Mouse (Mus musculus) testis, adult 2 months (tissue): Measurements from ENCODE around the gene Ptgds. TPM values are rescaled to one million over a fixed set of nuclear protein-coding genes. Genes with fewer than 3 reads are reported as not detected.

ENCODE experiments used
- H3K27ac ChIP-seq: fragments of 200-500 bp; 2 replicates; pipeline ENCODE4 v1.5.1; 2012; ENCODE audit warnings: low read depth, low read length; ENCODE audit not compliant: control insufficient read depth, insufficient read depth
- H3K27me3 ChIP-seq: fragments of 200-500 bp; 2 replicates; pipeline ENCODE4 v1.6.1; 2012; ENCODE audit warnings: mild to moderate bottlenecking, low read length, moderate library complexity; ENCODE audit not compliant: control insufficient read depth, insufficient read depth
- H3K36me3 ChIP-seq: fragments of 200-500 bp; 2 replicates; pipeline ENCODE4 v1.6.1; 2012; ENCODE audit warnings: mild to moderate bottlenecking, low read length; ENCODE audit not compliant: control insufficient read depth, insufficient read depth
- H3K4me1 ChIP-seq: fragments of 200-500 bp; 2 replicates; pipeline ENCODE4 v1.6.1; 2012; ENCODE audit warnings: low read length; ENCODE audit not compliant: control insufficient read depth, insufficient read depth
- H3K4me3 ChIP-seq: fragments of 200-500 bp; 2 replicates; pipeline ENCODE4 v1.5.1; 2012; ENCODE audit warnings: low read depth, mild to moderate bottlenecking, low read length, moderate library complexity, mixed read lengths; ENCODE audit not compliant: control insufficient read depth
- CTCF ChIP-seq: fragments of 200-500 bp; IDR thresholded peaks from 2 replicates; pipeline ENCODE4 v1.5.1; 2012; ENCODE audit warnings: low read depth, mild to moderate bottlenecking, inconsistent platforms, low read length, moderate library complexity; ENCODE audit not compliant: control insufficient read depth, insufficient read depth, insufficient replicate concordance
- POLR2A ChIP-seq: fragments of 200-500 bp; IDR thresholded peaks from 2 replicates; pipeline ENCODE4 v1.6.1; 2012; ENCODE audit warnings: low read depth, mild to moderate bottlenecking, inconsistent platforms, low read length, moderate library complexity; ENCODE audit not compliant: control insufficient read depth
- polyA plus RNA-seq: library from polyadenylated mRNA; depleted of rRNA; stranded (reverse); fragments of >200 nt; gene quantifications from 2 replicates; pipeline ENCODE4 v1.2.3, GENCODE M21; 2012

Ptgds gene
- polyA plus RNA-seq, 1 experiment: 311 TPM

GRCm38 (mm10) chr2:25457022-25457896, 12.6 kb downstream of the Ptgds start:
- Histone ChIP-seq H3K36me3 (no peaks in the 10 kb centered on the region), H3K27ac (no peak overlapping the region), H3K4me3 (no peak overlapping the region), H3K4me1 (peaks cover 14% of the 10 kb centered on the region), H3K27me3 (no peaks in the 10 kb centered on the region)
- no peak for TF ChIP-seq CTCF
- TF ChIP-seq POLR2A: no peak

- TF ChIP-seq POLR2A (no peak), CTCF (no peak)
- H3K4me1 ChIP-seq: peaks cover 9% of the 10 kb centered on the region
- no peaks in the 10 kb centered on the region for H3K36me3 ChIP-seq
- H3K27me3 ChIP-seq: no peaks in the 10 kb centered on the region
- no peak within 1 kb of the TSS for H3K27ac ChIP-seq
- H3K4me3 ChIP-seq: no peak within 1 kb of the TSS
Measured at GRCm38 (mm10) chr2:25456205-25456953, 13.5 kb downstream of the Ptgds start, which contains the start of gene Clic3. TSS of gene Clic3 (plus strand) at chr2:25456838.

DNA sequence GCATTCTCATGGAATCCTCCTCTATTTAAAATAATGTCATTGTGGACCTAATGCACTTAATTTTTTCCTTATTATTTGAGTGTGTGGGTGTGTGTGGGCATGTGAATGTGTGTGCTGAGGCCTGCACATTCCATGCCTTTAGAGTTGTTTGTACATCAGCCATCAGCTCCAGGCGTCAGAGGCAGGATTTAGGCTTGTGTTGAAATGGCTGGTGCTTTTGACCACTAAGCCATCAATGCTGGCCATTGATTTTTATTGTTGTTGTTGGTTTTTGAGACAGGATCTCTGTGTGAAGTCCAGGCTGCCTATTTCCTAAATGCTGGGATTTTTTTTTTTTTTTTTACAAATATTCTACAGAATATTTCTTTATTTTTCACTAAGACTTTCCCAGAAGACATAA, 16.9 kb downstream of the Ptgds start:
- no peaks in the 10 kb centered on the region; the same call in 1 of the 2 replicates for H3K4me1 ChIP-seq
- H3K4me3 ChIP-seq: no peak overlapping the region
- no peaks in the 10 kb centered on the region for H3K36me3 ChIP-seq
- no peaks in the 10 kb centered on the region for H3K27me3 ChIP-seq
- TF ChIP-seq CTCF (no peak), POLR2A (no peak)
- H3K27ac ChIP-seq: no peak overlapping the region

DNA sequence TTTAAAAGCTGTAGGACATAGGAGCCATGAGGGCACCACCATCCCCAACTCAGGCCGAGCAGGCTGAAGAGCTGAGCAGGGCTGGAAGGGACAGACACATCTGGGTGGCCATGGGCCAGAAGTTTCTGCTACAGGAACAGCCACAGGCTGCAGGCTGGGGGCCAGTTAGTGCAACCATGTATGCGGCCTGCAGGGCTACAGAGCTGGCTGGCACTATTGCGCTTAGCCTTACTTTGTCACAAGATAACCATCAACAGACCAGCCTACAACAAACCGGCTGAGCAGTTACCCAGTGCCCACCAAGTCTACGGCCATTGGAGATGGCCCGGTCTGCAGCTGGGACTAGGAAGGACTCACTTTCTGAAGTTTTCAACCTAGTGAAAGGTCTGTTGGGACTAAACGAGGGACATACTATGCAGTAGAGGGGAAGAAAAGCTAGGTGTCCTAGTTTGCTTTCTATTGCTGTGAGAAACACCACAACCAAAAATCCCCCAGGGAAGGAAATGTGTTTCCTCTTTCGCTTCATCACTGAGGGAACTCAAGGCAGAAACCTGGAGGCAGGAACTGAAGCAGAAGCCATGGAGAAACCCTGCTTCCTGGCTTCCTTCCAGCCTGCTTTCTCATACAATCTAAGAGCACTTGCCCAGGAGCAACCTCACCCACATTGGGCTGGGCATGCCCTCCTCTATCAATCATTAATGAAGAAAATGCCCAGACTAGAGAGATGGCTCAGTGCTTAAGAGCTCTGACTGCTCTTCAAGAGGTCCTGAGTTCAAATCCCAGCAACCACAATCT, 18.8 kb downstream of the Ptgds start:
- no peak overlapping the region for H3K27ac ChIP-seq
- no peak for TF ChIP-seq CTCF
- no peak for TF ChIP-seq POLR2A
- no peak overlapping the region for H3K4me3 ChIP-seq
- H3K27me3 ChIP-seq: no peaks in the 10 kb centered on the region
- H3K4me1 ChIP-seq: no peaks in the 10 kb centered on the region
- H3K36me3 ChIP-seq: no peaks in the 10 kb centered on the region

DNA sequence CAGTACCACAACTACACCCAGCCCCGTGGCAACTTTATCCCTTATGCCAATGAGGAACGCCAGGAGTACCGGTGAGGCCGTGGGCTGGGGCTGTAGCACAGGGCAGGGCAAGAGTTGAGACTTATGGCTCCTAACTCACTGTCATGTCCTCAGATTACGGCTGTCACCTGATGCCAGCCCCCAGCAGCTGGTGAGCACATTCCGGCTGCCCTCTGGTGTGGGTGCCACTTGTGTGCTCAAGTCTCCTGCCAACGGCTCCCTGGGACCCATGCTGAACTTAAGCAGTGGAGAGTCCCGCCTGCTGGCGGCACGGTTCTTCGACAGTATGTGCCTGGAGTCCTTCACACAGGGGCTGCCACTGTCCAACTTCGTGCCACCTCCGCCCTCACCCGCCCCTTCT, 27.2 kb downstream of the Ptgds start:
- no peaks in the 10 kb centered on the region for H3K4me1 ChIP-seq
- H3K4me3 ChIP-seq: no peak overlapping the region
- no peak overlapping the region for H3K27ac ChIP-seq
- H3K27me3 ChIP-seq: no peaks in the 10 kb centered on the region
- no peak for TF ChIP-seq CTCF
- TF ChIP-seq POLR2A: no peak
- no peaks in the 10 kb centered on the region for H3K36me3 ChIP-seq

GRCm38 (mm10) chr2:25441067-25441466, 28.8 kb downstream of the Ptgds start:
- Histone ChIP-seq H3K4me3 (no peak overlapping the region), H3K4me1 (no peaks in the 10 kb centered on the region), H3K36me3 (no peaks in the 10 kb centered on the region), H3K27me3 (no peaks in the 10 kb centered on the region), H3K27ac (no peak overlapping the region)
- no peak for TF ChIP-seq CTCF
- TF ChIP-seq POLR2A: no peak
